Mouse (Mus musculus): Measurements from ENCODE around the gene Ndst2.

Gene Ndst2

DNA sequence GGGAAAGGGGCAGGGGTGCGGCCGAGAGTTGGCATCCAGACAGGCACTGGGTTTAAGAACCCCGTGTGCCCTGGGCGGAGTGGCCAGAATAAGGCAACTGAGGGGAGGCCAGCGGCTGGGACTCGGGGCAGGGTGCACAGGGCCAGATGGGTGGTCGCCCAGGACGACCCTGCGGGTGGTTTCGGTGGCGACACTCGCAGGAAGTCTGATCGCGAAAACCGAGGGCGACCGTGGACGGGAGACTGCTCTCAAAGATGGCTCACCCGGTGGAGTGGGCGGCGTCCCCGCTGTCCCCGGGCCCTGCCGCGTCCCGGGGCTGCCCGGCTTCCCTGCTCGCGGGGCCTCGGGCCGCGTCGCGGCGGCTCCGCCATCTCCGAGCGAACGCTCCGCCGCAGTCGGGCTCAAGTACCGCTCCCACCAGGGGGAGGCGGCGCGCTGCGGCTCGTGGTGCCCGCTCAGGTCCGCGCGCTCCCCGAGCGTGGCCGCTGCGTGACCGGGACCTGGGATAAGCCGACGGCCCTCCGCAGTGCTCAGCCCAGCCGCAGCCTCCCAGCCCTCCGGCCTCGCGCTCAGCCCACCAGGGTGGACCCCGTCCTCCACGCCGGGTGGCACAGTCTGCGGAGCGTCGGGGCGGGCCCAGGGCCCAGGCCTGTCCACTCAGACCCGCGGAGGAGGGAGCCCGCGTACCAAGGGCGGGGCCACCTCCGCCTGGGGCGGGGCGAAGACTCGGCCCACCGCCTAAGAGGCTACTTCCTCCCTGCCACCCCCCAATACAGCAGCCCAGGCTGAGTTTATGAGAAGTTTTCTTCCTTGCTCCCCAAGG, at the start of gene Ndst2:
Gene Ndst2 (minus strand): TSS at position 611 of the 823 bp plus-strand sequence.
- peak; percentile 82 for DNase-seq (ENCODE audit: low spot score)

DNA sequence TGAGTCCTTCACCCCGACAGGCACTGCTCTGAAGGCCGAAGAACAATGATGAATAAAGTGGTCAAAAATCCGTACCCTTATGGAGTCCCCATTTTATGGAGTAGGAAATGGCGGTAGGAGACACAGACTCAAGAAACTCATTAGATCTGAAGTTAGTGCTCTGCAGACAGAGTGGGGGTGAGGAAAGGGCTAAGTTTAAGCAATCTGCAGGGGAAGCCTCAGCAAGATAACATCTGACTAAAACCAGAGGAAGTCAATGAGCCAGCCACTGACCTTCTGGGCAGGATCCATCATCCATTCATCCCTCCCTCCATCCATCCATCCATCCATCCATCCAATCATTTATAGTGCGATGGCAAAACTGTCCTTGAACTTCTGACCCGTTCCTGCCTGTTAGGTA, 49.2 kb upstream of the Ndst2 start:
- no peak for DNase-seq (ENCODE audit: low spot score)

DNA sequence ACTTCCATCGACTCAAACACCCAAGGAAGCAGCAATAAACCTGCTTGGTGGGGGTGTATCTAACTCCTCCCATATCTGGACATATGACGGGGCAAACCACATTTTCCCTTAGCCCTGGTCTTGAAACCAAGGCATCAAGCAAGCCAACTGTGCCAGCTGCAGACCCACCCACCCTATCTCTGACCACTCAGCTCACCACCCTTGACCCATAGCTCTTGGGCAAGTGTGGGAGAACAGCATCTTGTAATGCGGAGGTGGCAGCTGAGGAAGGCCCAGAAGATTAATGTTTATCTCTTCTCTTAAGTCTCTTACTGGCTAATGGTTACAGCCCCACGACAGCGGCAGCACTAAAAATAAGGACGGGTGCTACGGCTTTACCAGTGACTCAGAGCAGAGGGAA, 48.5 kb upstream of the Ndst2 start:
- no peak for DNase-seq (ENCODE audit: low spot score)

DNA sequence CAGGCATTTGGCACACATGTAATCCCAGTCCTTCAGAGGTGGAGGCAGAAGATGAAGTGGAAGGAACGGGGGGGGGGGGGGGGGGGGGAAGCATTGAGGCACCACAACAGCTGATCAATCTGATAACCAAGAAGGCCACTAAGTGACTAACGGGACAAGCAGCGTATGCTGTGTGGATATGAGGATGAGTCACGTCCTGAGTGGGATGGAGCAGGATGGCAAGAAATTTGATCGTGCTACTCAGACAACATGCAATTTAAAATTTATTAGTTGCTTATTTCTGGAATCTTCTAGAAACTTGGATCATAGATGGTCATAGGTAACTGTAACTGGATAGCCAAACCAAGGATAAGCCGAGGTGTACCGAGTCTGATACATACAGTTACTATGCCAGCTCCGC, 45.9 kb upstream of the Ndst2 start:
- DNase-seq (ENCODE audit: low spot score): no peak

DNA sequence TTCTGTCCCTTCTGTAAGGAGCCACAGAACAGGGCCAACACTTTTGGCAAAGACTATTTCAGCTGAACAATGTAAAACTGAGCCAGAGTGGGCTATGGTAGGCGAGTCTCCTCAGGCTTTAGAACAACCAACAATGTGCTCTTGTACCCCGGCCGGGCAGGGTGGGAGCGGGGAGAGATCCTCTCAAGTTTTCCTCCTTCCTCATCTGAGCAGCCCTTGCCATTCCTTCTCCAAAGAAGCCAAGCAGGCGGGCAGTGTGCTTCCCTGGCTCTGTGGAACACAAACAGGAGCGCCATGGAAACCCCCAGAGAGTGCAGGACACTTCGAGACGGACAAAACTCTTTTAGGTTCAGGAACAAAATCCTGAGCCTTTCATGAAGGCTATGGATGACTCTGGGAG, 44.1 kb upstream of the Ndst2 start:
- no peak for DNase-seq (ENCODE audit: low spot score)

DNA sequence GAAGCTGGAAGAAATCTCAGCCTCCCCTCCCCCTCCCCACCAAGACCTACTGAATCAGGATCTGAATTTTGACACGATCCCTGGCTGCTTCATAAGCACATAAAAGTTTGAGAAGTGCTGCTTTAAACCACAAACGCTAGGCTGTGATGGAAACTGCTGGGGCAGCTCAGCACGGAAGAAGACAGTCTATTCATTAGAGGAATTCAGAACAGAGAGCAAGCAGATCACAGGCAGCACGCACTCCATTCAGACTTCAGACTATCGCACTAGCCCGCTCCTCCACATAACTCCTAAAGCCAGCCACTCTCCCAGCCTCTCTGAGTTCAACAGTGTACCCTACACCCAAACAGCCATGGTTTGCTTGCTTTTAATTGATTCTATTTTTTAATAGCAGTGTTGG, 41.3 kb upstream of the Ndst2 start:
- DNase-seq (ENCODE audit: low spot score): no peak

DNA sequence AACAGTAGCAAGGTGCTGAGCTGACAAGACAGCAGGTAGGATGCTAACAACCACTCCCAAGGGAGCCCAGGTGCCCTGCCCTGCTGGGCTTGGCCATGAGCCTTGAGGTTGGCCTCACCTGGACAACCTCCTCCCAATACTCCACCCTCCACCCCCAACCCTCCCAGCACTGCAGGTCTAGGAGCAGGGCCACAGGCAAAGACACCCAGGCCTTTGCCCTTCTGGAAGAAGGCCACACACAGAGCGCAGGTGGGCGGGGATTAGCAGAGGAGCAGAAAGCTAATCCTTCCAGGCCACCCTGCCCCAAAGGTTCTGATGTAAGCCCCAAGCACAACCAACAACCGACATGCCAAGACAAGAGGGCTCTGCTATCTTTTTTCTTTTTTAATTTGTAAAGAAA, 39.0 kb upstream of the Ndst2 start:
- no peak for DNase-seq (ENCODE audit: low spot score)

DNA sequence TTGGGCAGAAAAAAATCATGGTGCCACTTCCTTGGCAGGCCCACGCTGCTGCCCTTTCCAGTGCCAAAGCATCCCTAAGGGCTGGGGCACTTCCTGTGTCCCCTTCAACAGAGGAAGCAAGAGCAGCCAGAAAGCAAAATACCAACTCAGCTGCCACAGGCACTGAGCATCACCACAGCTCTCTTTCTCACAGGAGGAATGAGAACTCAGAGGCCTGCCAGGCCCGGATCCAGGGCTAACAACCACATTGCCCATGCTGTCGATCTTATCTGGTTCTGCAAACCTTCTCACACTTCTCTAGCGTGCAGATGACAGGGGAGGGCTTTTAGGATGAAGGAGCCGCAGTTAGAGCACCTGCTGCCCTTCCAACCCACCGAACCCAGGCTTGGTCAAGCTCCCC, 38.4 kb upstream of the Ndst2 start:
- DNase-seq (ENCODE audit: low spot score): no peak

DNA sequence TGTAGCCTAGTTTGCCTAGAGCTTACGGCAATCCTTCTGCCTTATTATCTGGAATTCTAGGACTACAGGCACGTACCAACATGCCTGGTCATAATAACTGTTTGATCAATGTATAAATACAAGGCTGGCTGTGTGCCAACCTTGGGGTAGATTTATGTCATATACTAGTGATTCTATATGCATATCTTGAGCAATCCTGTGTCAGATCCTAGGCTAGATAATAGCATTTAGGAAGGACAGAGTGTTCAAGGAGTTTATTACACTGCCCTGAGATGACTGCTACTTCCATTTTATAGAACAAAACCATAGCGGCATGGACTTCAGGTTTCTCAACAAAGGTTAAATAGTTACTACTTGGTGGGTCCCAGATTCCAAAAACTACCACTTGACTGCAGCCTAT, 37.6 kb upstream of the Ndst2 start:
- no peak for DNase-seq (ENCODE audit: low spot score)

DNA sequence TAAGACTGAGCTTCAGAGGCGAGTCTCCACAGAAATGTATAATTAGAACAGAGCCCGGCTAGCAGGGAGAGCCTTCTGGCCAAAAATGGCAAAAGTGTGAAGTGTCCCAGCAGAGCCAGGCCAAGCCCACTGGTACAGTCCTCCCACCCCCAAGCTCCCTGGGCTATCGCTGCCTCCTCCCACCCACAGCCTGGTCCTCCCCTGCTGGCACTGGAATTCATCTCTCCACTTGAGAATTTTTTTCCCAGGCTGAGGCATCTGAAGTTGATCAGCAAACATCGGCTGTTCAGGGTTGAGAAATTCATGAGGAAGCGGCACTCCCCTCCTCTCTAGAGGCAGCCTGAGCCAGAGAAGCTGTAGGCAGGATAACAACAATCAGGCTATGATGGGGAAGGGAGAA, 34.2 kb upstream of the Ndst2 start:
- peak; percentile 48 for DNase-seq (ENCODE audit: low spot score)

DNA sequence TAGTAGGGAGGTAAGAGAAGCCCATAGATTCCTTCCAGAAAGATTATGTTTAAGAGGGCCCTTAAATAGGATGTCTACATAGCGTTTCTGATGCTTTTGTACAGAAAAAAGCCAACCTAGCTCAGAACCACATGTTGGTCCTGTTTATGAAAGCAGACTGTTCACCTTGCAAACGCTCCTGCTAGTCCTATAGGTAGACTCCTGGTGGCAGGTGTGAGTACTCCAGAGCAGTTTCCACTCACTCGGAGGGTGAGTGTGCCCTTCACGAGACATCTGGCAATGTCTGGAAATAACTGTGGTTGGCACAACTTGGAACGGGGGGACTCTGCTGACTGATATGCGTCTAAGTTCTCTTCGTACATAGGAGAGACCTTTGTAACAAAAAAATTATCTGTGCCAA, 33.6 kb upstream of the Ndst2 start:
- DNase-seq (ENCODE audit: low spot score): no peak

DNA sequence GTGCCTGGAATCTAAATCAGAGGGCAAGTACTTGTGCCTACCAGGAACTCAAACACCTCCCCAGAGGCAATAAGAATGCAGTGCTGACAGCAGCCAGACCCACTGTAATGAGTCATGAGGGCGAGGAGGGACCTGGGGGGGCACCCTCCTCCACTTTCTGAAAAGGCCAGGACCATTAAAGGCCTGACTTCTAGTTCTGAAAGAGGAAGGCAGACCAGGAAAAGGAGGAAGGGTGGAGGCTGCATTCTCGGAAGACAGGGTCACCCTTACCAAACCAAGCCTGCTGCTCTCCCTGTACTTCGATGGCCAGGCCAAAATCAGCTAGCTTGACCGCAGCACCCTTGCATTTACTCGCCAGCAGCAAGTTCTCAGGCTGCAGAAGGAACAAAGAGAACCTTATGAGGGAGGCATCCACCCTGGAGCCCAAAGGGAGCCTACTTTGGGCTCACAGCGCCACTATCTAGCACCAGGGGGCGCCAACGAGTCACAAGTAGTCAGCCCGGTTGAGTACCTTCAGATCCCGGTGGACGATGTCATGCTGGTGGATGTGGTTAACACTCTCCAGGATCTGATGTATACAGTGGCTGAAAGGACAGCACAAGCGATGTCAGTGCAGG, 31.4 kb upstream of the Ndst2 start:
- DNase-seq (ENCODE audit: low spot score): peak; percentile 62

DNA sequence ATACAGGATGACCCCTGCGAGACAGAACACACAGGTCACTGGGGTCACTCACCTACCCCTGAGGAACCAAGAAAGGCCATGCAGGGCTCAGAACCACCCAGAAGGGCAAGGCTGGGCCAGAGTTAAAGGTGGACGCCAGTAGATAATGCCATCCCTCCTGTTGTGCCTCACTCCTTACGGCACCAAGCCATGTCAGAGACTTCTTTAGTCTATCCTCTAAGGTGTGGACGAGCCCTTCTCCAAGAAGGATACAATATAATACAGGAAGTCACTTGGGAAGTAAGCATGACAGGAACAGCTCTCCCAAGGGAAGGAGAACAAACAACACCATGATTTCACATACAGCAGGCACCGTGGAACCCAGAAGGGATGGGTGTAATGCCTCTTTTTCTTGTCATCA, 30.6 kb upstream of the Ndst2 start:
- no peak for DNase-seq (ENCODE audit: low spot score)

DNA sequence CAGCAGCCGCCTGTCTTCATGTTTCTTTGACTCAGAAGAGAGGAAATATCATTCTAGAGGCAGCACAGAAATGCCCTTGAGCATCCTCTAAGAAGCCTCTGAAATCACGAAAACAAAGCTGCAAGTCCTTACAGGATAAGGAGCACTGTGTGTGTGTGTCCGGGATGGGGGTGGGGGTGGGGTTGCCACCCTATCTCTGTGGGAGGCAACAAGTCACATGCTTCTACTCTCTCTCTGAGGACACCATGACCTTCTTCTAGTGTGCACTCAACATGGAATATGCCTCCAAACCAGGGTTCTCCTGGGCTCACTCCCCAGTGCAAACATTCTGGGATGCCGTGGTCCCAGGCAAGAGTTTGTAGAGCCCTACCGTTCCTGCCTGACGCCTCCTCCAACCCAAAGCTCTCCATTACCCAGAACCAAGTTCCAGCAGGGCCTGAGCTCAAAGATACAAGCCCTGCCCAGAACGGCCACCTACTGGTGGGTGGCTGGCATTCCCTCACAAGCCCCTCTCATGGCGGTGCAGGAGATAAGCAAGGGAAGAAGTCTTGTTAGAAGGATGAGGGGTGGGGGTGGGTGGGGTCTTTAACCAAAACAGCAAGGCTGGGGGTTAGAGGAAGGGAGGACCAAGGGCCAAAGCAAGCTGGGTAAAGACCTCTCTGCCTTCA, 24.5 kb upstream of the Ndst2 start:
- no peak for DNase-seq (ENCODE audit: low spot score)

DNA sequence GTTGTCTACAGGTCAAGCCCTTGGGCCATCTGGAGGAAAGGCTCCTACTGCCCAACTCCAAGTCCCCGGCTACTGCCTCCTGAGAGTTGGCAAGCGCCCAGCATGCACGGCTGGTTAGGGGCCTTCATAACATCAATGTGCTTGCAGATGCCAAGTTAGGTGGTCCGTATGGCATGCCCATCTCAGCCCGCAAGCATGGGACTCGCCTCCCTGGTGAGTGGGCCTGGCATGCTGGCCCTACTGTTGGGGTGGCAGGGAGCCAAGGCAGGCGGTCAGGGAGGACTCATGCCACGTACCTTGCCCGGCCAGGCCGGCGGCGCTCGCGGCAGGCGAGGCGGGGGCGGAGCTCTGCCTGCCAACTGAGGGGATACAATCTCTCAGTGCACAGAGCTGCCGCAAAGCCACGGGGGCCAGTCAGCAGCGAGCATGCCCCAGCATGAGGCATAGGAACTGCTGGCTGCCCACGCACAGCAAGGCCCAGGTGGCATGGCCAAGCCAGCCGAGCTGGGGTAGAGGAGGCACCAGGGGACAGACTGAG, 23.1 kb upstream of the Ndst2 start:
- peak; percentile 41 for DNase-seq (ENCODE audit: low spot score)

DNA sequence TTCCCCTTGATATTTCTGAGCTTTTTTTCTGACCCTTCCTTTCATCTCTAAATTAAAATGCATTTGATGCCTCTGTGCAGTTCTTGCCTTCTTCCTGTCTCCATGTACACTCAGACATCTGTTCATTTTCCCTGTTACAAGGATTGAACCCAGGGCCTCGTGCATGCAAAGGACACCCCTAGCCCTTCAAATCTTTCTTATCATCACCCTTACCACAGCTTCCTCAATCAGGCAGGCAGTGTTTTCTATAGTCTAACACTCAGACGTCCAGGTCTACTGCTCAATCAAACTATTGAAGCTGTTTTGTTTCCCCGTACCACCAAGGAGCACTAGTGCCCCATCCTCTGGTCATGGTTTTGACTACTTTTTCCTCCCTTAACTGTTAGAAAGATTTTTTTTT, 19.4 kb upstream of the Ndst2 start:
- DNase-seq (ENCODE audit: low spot score): no peak

DNA sequence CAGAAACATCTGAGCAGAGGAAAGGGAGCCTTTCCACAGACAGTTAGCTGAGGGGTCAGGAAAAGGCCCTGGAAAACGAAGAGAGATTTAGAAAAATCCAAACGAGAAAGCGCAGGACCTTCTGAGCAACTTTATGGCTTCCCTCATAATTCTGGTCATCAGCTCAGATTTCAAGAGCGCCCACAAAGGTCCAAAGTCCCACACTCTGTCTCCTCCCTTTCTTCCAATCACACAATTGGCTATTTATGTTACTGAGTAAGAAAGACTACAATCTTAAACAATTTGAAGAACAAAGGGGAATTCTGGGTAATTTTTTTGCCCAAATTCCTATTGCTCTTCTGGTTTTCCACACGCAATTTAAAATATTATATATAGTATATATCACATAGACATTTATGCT, 16.1 kb upstream of the Ndst2 start:
- no peak for DNase-seq (ENCODE audit: low spot score)

DNA sequence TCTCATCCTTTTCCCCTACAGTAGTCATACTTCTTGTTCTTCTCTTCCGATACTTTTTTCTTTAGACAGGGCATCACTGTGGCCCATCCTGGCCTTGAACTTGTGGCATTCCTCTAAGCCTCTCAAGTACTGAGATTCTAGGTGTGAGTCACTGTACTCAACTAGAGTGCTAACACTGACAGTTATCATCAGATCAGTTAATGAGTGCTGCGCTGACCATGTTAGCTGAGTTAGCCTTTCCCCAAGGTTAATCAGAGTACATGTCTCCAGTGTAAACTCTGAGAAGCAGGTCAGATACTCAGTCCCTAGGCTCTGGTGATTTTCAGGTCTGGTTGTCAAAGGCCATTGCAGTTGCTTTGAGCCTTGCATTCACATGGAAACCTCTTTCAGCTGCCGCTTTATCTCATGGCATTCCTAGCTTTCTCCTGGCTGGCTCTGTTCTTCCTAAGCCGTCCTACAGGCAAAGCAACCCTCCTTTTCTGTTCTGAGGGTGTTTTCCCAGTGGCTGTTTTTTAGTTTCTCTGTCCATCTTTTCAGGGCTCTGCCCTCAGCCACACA, 15.2 kb upstream of the Ndst2 start:
- no peak for DNase-seq (ENCODE audit: low spot score)

DNA sequence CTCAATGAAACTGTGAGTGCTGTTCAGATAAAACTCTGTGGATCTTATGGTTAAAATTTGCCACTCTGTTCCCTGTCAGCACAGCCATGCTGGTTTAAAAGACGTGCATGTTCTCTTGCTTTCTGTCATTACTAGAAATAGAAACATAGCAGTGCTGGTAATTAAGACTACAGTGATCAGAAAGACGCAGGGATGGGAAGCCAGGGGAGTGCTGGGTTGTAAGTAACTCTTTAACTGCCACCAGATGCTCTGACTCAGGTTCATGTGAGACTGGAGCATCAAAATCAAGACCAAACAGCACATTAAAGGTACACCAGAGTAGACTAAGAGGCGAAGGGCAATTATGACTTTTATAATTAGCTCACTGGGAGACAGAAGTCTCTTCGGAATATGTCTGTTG, 14.0 kb upstream of the Ndst2 start:
- no peak for DNase-seq (ENCODE audit: low spot score)

DNA sequence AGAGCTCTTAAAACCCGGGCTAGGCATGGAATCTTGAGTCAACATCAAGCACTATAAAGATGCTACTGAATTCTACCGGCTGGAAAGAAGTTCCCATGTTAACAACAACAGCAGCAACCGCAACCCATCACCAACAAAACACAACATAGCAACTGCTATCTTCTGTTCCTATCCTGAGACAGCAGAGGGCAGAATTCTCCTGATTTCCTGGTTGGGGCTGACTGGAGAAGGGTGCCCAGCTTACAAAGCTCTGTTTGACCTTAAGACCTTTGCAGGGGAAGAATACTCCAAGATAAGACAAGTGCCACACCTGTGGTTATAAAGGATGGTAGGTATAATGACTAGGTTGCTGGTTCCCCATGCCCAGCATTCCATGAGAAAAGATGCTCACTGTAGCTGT, 12.6 kb upstream of the Ndst2 start:
- DNase-seq (ENCODE audit: low spot score): no peak

DNA sequence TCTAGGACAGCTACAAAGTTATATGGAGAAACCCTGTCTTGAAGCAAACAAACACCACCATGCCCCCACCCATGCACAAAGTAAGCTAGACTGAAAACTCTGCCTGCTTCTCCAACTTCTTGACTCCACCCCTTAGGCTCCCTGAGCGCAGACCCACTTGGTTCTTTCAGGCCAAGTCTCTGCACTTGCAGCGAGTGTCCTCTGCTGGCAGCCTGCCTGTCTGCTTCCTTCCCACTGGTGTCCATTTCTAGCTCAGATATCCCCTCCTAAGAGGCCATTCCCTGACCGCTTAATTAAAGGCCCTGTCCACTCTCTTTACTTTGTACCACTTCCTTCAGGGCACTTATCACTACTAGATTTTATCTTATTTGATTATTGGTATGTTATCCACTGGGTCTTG, 9.3 kb upstream of the Ndst2 start:
- DNase-seq (ENCODE audit: low spot score): no peak

DNA sequence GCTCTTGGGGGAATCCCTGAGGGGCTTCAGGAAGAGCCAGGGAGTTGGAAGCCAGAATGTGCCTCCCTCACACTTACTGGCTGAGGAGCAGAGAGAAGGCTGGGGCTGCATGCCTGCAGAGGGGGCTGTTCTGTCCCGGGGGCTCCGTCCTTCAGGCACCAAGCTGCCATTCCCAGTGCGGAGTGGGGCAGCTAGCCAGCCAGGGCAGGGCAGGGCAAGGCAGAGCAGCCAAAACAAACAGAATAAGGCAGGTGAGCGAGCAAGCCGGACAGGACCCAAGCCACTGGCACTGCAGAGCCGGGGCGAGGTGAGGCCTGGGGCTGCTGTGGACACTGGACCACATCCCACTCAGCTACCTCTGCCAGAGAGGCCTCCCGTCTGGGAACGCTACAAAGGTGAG, 6.9 kb upstream of the Ndst2 start:
- DNase-seq (ENCODE audit: low spot score): no peak

DNA sequence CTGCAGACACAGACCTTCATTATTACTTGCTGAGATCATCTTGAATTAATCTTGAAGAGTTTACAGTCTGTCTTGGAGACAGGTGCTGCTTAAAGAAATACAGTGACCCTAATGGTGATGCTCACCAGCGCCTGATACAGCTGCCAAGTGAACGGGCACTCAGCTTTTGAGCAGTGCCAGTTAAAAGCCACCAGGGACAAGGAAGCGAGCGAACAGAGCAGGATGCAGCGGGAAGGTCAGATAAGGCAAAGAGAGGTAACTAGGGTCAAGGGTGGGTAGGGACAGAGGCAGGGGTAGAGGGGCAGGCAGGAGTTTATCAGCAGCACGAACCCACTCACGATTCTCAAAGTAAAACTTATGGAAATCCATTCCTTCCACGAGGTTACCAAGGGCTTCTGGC, 4.1 kb upstream of the Ndst2 start:
- no peak for DNase-seq (ENCODE audit: low spot score)
